Mouse (Mus musculus) kidney, adult 9 months (tissue): ENCODE measurements around the gene Olfr5.

ENCODE experiments used
- DNase-seq: peaks from one replicate; pipeline ENCODE4 v3.0.0; 2022

Gene Olfr5

DNA sequence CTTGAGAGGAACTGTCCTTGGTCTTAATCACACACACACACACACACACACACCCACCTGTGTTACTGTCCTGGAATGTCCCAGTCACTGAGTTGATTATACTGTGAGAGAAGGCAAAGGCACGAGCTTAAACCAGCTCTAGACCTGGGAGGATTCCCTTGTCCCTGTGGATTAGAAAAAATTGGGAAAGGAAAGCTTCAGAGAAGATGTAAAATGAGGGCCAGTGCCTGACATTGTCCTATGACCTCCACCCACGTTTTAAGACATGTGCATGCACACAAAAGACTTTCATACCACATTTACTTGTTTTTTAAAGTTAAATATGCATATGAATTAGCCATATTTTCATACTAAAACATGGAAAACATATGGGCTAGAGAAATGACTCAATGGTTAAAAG lies at the start of gene Olfr5:
TSS of gene Olfr5 (minus strand) at position 101 of the 400 bp plus-strand sequence.
- no peak for DNase-seq

GRCm38 (mm10) chr7:6526141-6526540 lies 39.4 kb upstream of the Olfr5 start:
- peak; percentile 28 for DNase-seq

- no peak for DNase-seq
Observed at GRCm38 (mm10) chr7:6525001-6525400, 38.3 kb upstream of the Olfr5 start.

GRCm38 (mm10) chr7:6522850-6523249 lies 36.1 kb upstream of the Olfr5 start, which contains the start of gene Olfr1349:
Gene Olfr1349, minus strand, starts transcription at chr7:6522950.
- DNase-seq: no peak

DNA sequence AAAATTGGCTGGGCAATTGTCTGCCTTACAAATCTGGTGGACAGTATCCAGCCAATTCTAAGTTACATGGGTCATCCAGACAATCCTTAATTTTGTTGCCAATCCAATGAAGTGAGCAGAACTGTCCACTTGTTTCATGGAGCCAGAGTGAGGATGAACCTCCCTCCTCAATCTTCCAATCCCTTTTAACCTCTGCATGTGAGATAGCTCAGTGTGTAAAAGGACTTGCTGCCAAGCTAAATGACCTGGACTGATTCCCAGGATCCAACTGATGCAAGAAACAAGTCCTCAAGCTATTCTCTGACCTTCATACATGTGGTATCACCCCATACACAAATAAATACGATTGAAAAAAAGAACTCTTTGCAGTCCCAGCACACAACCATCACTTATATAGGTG lies 34.9 kb upstream of the Olfr5 start:
- DNase-seq: no peak

DNA sequence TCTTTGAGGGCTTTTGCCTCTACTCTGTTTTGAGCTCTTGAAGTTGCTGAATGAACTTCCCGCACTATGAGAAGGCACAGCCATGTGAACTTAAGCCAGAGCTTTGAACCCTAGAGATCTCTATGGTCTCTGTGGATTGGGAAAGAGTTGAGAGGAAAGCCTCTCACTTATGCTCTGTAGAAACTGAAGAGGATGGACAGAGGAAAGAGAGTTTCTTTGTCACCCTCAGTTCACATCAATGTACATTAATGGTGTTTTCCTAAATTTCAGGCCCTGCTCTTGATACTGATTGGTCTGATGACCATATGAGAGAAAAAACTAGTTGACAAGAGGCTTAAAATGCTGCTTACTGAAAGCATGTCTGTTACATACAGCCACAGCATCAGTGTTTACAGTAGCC lies 21.9 kb upstream of the Olfr5 start, which contains the start of gene Olfr1348:
TSS of gene Olfr1348 (minus strand) at position 101 of the 400 bp plus-strand sequence.
- DNase-seq: no peak

- DNase-seq: no peak
Observed at GRCm38 (mm10) chr7:6499655-6500054, 12.9 kb upstream of the Olfr5 start, which contains the start of gene Olfr1347. Gene Olfr1347, minus strand, starts transcription at chr7:6499755.

DNA sequence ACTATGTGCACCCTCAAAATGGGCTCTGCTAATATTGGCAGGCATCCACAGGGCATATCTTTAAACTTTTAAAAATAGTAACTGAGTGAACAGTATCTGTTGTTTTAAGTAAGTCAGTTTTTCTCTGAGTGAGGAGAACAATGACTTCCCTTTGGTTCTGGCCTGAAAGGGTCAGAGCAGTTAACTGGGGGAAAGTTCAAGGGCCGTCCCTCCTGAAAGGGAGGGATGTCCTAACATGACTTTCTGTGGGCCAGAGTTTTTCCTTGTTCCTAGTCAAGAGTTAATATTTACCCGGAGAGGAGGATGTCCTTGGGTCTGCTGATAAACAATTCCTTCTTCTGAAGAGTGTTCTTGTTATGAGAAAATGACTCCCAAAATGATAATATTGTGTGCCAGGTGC lies 9.1 kb downstream of the Olfr5 start:
- DNase-seq: peak; percentile 83

GRCm38 (mm10) chr7:6466951-6467350 lies 19.8 kb downstream of the Olfr5 start, which contains the start of gene Olfr1346:
Gene Olfr1346, plus strand, starts transcription at chr7:6467101.
- DNase-seq: no peak

DNA sequence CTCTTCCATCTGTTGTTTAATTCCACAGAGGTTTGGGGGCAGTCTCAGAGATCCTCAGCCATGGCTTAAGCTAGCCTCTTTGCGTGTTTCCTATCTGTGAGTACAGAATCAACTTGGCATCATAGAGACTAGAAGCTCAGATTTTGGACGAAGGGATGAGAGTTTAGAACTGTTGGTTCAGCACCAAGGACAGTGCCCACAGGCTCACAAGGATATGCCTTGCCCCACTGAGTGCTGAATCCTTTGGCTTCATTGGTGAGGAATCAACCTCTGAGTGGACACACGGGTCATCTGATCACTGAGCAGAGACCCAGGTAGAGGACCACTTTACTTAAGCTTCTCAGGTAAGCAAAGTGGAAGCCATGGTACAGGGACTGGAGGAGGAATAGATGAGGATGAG lies 30.3 kb downstream of the Olfr5 start:
- DNase-seq: no peak

GRCm38 (mm10) chr7:6455868-6456267 lies 30.9 kb downstream of the Olfr5 start, which contains the start of gene Olfr1336:
Gene Olfr1336, plus strand, starts transcription at chr7:6456168.
- no peak for DNase-seq

DNA sequence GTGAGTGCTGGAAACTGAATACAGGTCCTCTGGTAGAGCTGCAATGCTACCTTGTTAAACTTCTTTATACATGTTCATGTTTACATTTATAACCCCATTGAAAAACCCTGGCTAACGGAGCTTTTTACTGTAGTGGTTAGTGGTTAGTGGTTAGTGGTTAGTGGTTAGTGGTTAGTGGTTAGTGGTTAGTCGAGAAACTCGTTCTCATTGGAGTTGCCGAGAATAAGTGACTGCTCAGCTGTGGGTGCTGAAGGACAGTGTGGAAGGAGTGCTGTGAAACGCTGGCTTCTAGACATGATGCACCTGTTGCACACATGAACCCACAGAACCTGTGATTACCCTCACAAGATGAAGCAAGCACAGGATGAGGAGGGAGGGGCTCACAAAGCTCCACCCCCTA lies 39.0 kb downstream of the Olfr5 start:
- DNase-seq: no peak

DNA sequence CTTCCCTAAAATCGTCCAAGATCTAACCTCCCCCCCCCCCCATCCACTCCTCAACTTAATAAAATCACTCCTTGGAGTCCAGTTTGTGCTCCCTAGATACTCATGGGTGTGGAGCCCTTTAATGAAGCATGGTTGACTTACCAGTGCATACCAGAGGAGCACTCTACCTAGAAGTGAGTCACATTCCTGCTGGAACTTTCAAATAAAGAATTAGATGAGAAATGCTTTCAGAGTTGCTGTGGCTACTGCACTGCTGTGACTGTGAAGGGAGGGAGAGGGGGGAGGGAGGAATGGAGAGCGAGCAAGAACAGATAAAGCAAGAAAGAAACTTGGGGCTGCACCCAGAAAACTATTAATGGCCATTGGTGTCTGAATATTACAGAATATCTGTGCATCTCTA lies 45.6 kb downstream of the Olfr5 start:
- DNase-seq: peak; percentile 6

GRCm38 (mm10) chr7:6438388-6438787 lies 48.4 kb downstream of the Olfr5 start, which contains the start of gene Olfr1344:
Gene Olfr1344, plus strand, starts transcription at chr7:6438688.
- no peak for DNase-seq

DNA sequence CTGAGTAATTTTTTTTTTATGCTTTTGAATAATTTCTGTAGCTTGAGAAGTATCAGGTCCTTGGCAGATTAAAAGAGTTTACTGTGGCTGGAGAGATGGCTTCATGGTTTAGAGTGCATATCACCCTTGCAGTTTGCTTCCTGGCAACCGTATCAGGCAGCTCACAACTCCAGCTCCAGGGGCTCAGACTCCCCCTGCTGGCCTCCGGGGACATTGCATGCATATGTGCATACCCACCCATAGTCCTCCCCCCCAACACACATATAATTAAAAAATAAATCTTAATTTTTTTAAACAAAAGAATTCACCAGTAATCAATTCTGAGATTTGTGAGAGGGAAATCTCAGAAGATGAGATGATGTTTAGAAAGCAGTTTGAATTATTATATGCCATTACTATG lies 56.4 kb downstream of the Olfr5 start:
- peak; percentile 40 for DNase-seq

- no peak for DNase-seq
Observed at GRCm38 (mm10) chr7:6429381-6429780, 57.4 kb downstream of the Olfr5 start.
